Mouse (Mus musculus): ENCODE results near the gene Commd1. TPM values are rescaled to one million over a fixed set of nuclear protein-coding genes. Genes with fewer than 3 reads are reported as not detected.

Gene Commd1
- polyA plus RNA-seq, 1 experiment from 2014 or later: 294 TPM

- WGBS: 33% methylated on average over 5 of the region's 5 CpGs
- Histone ChIP-seq H3K9me3 (ENCODE audit: control insufficient read depth) (no peaks in the 10 kb centered on the region), H3K4me2 (replicated peaks; ENCODE audit: low read depth) (no peak overlapping the region), H3K4me1 (replicated peaks; ENCODE audit: control insufficient read depth, insufficient read depth, low read length) (peaks cover 36% of the 10 kb centered on the region), H3K4me3 (ENCODE audit: low read depth, low read length) (no peak overlapping the region), H3K9ac (ENCODE audit: low read depth, low read length) (no peak overlapping the region), H3K27ac (ENCODE audit: low read depth, low read length) (peak overlapping the region; percentile 54; the same call in 1 of the 2 replicates), H3K27me3 (replicated peaks; ENCODE audit: control insufficient read depth, insufficient read depth, low read length) (no peaks in the 10 kb centered on the region), H3K36me3 (ENCODE audit: control insufficient read depth, insufficient read depth) (no peaks in the 10 kb centered on the region; the same call in 1 of the 2 replicates)
- no peak; the same call in 1 of the 2 replicates for ATAC-seq
- no peak for TF ChIP-seq CTCF (IDR thresholded peaks at IDR 0.05; ENCODE audit: low read depth)
Observed at GRCm38 (mm10) chr11:22848649-22849195, 133.5 kb downstream of the Commd1 start.

GRCm38 (mm10) chr11:22847732-22848648 lies 134.2 kb downstream of the Commd1 start:
- H3K4me3 ChIP-seq (ENCODE audit: low read depth, low read length): no peak overlapping the region
- peaks cover 36% of the 10 kb centered on the region for H3K4me1 ChIP-seq (replicated peaks; ENCODE audit: control insufficient read depth, insufficient read depth, low read length)
- peak overlapping the region; percentile 54 for H3K27ac ChIP-seq (ENCODE audit: low read depth, low read length)
- no peaks in the 10 kb centered on the region; the same call in 1 of the 2 replicates for H3K36me3 ChIP-seq (ENCODE audit: control insufficient read depth, insufficient read depth)
- H3K9me3 ChIP-seq (ENCODE audit: control insufficient read depth): no peaks in the 10 kb centered on the region
- peak; percentile 60 for ATAC-seq
- WGBS: 22% methylated on average over 8 of the region's 8 CpGs
- no peak for TF ChIP-seq CTCF (IDR thresholded peaks at IDR 0.05; ENCODE audit: low read depth)
- no peaks in the 10 kb centered on the region for H3K27me3 ChIP-seq (replicated peaks; ENCODE audit: control insufficient read depth, insufficient read depth, low read length)
- peak overlapping the region; percentile 17; the same call in 1 of the 2 replicates for H3K4me2 ChIP-seq (replicated peaks; ENCODE audit: low read depth)
- no peak overlapping the region for H3K9ac ChIP-seq (ENCODE audit: low read depth, low read length)

GRCm38 (mm10) chr11:22846960-22847731 lies 135.0 kb downstream of the Commd1 start:
- WGBS: 48% methylated on average over 8 of the region's 8 CpGs
- Histone ChIP-seq H3K9me3 (ENCODE audit: control insufficient read depth) (no peaks in the 10 kb centered on the region), H3K4me1 (replicated peaks; ENCODE audit: control insufficient read depth, insufficient read depth, low read length) (peaks cover 36% of the 10 kb centered on the region), H3K4me2 (replicated peaks; ENCODE audit: low read depth) (0 out of 2 replicates have a peak overlapping the region, but pooled peaks have one; percentile 6), H3K27ac (ENCODE audit: low read depth, low read length) (peak overlapping the region; percentile 54; the same call in 1 of the 2 replicates), H3K27me3 (replicated peaks; ENCODE audit: control insufficient read depth, insufficient read depth, low read length) (no peaks in the 10 kb centered on the region), H3K4me3 (ENCODE audit: low read depth, low read length) (no peak overlapping the region), H3K9ac (ENCODE audit: low read depth, low read length) (no peak overlapping the region), H3K36me3 (ENCODE audit: control insufficient read depth, insufficient read depth) (no peaks in the 10 kb centered on the region; the same call in 1 of the 2 replicates)
- ATAC-seq: peak; percentile 53
- no peak for TF ChIP-seq CTCF (IDR thresholded peaks at IDR 0.05; ENCODE audit: low read depth)

Other genes with a start within 250 kb of the Commd1 start
- 13.8 and 15.1 TPM in 2 replicates for gene B3gnt2, start 121.4 kb downstream of the Commd1 start, polyA plus RNA-seq (2015; fragmentation: Nextera tagmentation; extraction: Ambion mirVana)
- 2.0 and 2.3 TPM in 2 replicates for gene Zrsr1, start 10.4 kb downstream of the Commd1 start, polyA plus RNA-seq (2015; fragmentation: Nextera tagmentation; extraction: Ambion mirVana)
- gene Gm28048, start 292 bp downstream of the Commd1 start, polyA plus RNA-seq (2015; fragmentation: Nextera tagmentation; extraction: Ambion mirVana): 15.8 and 20.3 TPM in 2 replicates
- gene Cct4, start 8.1 kb upstream of the Commd1 start, polyA plus RNA-seq (2015; fragmentation: Nextera tagmentation; extraction: Ambion mirVana): 95.3 and 101 TPM in 2 replicates
- gene Fam161a, start 25.1 kb upstream of the Commd1 start, polyA plus RNA-seq (2015; fragmentation: Nextera tagmentation; extraction: Ambion mirVana): 1.9 and 2.8 TPM in 2 replicates

Measured in intestine, postnatal 0 days (tissue).